Comparison of ENCODE assay signal across 15 mouse cellular contexts in genomic region chr14:58321234-58321633, GRCm38 (mm10).
A peak's percentile ranks its signal among the peaks of the same experiment; 100 is the strongest.
DNase-seq lines count a peak whose midpoint lies in the region; ATAC-seq and TF ChIP-seq lines count a peak whose summit lies in the region.
"Had no signal": no experiment of that assay in that cellular context is flagged by ENCODE, and none has a peak within 500 bp of the region (broad histone marks: within the 10 kb centered on the region; RNA-seq: fewer than 3 reads in every experiment).

No protein-coding gene starts in this region.

- DNase-seq in heart, adult 18-20 months, result peak; percentile 25 to 67
- no peak for DNase-seq in heart, adult 8-10 months (ENCODE audit: low spot score)
- peak; percentile 46 for DNase-seq in liver, adult 2 months (ENCODE audit: extremely low read depth, low read depth, low spot score)
- DNase-seq in liver (no peak), CH12.LX (ENCODE audit: extremely low read depth) (peak; percentile 48)
- DNase-seq in cerebellum, adult 11-12 months, result no peak
- DNase-seq: adrenal gland, postnatal 25 days; cerebellum, adult 18-20 months had no signal

- TF ChIP-seq POLR2A in liver, adult 2 months (IDR thresholded peaks at IDR 0.05; ENCODE audit: extremely low read depth, insufficient read depth, low read length), result no peak
- TF ChIP-seq POLR2A in CH12.LX (IDR thresholded peaks at IDR 0.05; ENCODE audit: low read depth, low read length), result no peak

- TF ChIP-seq EP300 in CH12.LX (IDR thresholded peaks at IDR 0.05; ENCODE audit: low read length), result 0 out of 2 replicates have a peak, but pooled peaks have one; percentile 29

- in situ Hi-C loops in CH12.LX (cut with MboI; ENCODE audit: low pct_ligation_motif_present, low pct_unique_long_range_greater_than_20kb, low sequenced_read_pairs), result no loop called here

- no peaks in the 10 kb centered on the region for H3K36me3 ChIP-seq in liver, adult 2 months (ENCODE audit: control insufficient read depth, insufficient read depth, low read length)
- H3K36me3 ChIP-seq in CH12.LX (replicated peaks in 1 of 2; ENCODE audit: control insufficient read depth in 1 of 2, insufficient read depth in 1 of 2, low read length in 1 of 2), result no peaks in the 10 kb centered on the region
- H3K36me3 ChIP-seq in intestine, embryonic 15.5 days, result no peaks in the 10 kb centered on the region
- H3K36me3 ChIP-seq: embryonic facial prominence, embryonic 15.5 days; limb, embryonic 15.5 days; midbrain, embryonic 15.5 days; neural tube, embryonic 12.5 days had no signal

- no peak for TF ChIP-seq CTCF in liver, adult 2 months (IDR thresholded peaks at IDR 0.05; ENCODE audit: low read depth, low read length)
- TF ChIP-seq CTCF in CH12.LX (conservative IDR thresholded peaks at IDR 0.05 in 1 of 2, IDR thresholded peaks at IDR 0.05 in 1 of 2; ENCODE audit: low read depth in 2 of 2, low read length in 2 of 2), result no peak

- no peak overlapping the region for H3K9ac ChIP-seq in liver, adult 2 months (ENCODE audit: low read depth, low read length)
- H3K9ac ChIP-seq in CH12.LX (ENCODE audit: insufficient read depth, low read depth), result no peak overlapping the region
- no peak overlapping the region for H3K9ac ChIP-seq in intestine, embryonic 15.5 days
- H3K9ac ChIP-seq: embryonic facial prominence, embryonic 15.5 days; limb, embryonic 15.5 days; midbrain, embryonic 15.5 days; neural tube, embryonic 12.5 days had no signal

- H3K27ac ChIP-seq in liver, adult 2 months (replicated peaks; ENCODE audit: insufficient read depth, low read depth, low read length), result no peak overlapping the region
- H3K27ac ChIP-seq in CH12.LX (ENCODE audit: insufficient read depth, low read depth), result no peak overlapping the region
- no peak overlapping the region for H3K27ac ChIP-seq in intestine, embryonic 15.5 days
- H3K27ac ChIP-seq: embryonic facial prominence, embryonic 15.5 days; limb, embryonic 15.5 days; midbrain, embryonic 15.5 days; neural tube, embryonic 12.5 days had no signal

- TF ChIP-seq RAD21 in CH12.LX (IDR thresholded peaks at IDR 0.05; ENCODE audit: low read depth, low read length), result no peak

- WGBS in liver, adult 2 months, result 58% methylated on average over 5 of the region's 5 CpGs
- 76% methylated on average over 5 of the region's 5 CpGs for WGBS in intestine, embryonic 15.5 days

- peak; percentile 91 for ATAC-seq in megakaryocyte, adult 5-6 weeks (ENCODE audit: poor library complexity, severe bottlenecking)
- ATAC-seq in intestine, embryonic 15.5 days, result no peak
- ATAC-seq: forebrain, embryonic 14.5 days; midbrain, embryonic 15.5 days had no signal

- H3K27me3 ChIP-seq in liver, adult 2 months (ENCODE audit: control insufficient read depth, insufficient read depth, low read length), result no peaks in the 10 kb centered on the region
- H3K27me3 ChIP-seq in CH12.LX (replicated peaks), result no peaks in the 10 kb centered on the region
- no peaks in the 10 kb centered on the region for H3K27me3 ChIP-seq in intestine, embryonic 15.5 days (replicated peaks)
- H3K27me3 ChIP-seq: embryonic facial prominence, embryonic 15.5 days; limb, embryonic 15.5 days; midbrain, embryonic 15.5 days; neural tube, embryonic 12.5 days had no signal

- no peak overlapping the region for H3K4me3 ChIP-seq in liver, adult 2 months (ENCODE audit: insufficient read depth, low read depth, low read length)
- H3K4me3 ChIP-seq in CH12.LX (replicated peaks in 1 of 3; ENCODE audit: low read depth in 2 of 3, low read length in 2 of 3, poor library complexity in 1 of 3), result no peak overlapping the region
- H3K4me3 ChIP-seq in intestine, embryonic 15.5 days (replicated peaks), result no peak overlapping the region
- H3K4me3 ChIP-seq: embryonic facial prominence, embryonic 15.5 days; limb, embryonic 15.5 days; midbrain, embryonic 15.5 days; neural tube, embryonic 12.5 days had no signal

- no peaks in the 10 kb centered on the region for H3K9me3 ChIP-seq in CH12.LX (replicated peaks; ENCODE audit: low read length)
- no peaks in the 10 kb centered on the region for H3K9me3 ChIP-seq in intestine, embryonic 15.5 days
- H3K9me3 ChIP-seq: embryonic facial prominence, embryonic 15.5 days; limb, embryonic 15.5 days; midbrain, embryonic 15.5 days; neural tube, embryonic 12.5 days had no signal

- no peaks in the 10 kb centered on the region for H3K79me2 ChIP-seq in liver, adult 2 months (ENCODE audit: control insufficient read depth, insufficient read depth, low read length)
- H3K79me2 ChIP-seq in CH12.LX (replicated peaks; ENCODE audit: control insufficient read depth, extremely low read depth, insufficient read depth, poor library complexity, severe bottlenecking), result no peaks in the 10 kb centered on the region

- dilution Hi-C loops in CH12.LX (cut with MboI; ENCODE audit: extremely low pct_ligation_motif_present, extremely low pct_unique_long_range_greater_than_20kb, low sequenced_read_pairs), result no loop called here

- no peaks in the 10 kb centered on the region for H3K4me1 ChIP-seq in liver, adult 2 months (ENCODE audit: control insufficient read depth, insufficient read depth, low read length)
- peaks cover 5 to 36% of the 10 kb centered on the region in 2 experiments; a peak in 3 of 4 replicates for H3K4me1 ChIP-seq in CH12.LX (ENCODE audit: control insufficient read depth in 1 of 2, insufficient read depth in 2 of 2)
- H3K4me1 ChIP-seq in intestine, embryonic 15.5 days (replicated peaks), result no peaks in the 10 kb centered on the region
- H3K4me1 ChIP-seq: midbrain, embryonic 15.5 days; neural tube, embryonic 12.5 days had no signal

- peak overlapping the region; percentile 5; the same call in 1 of the 2 replicates for H3K4me2 ChIP-seq in CH12.LX (ENCODE audit: insufficient read depth, low read depth, poor library complexity, severe bottlenecking)
- no peak overlapping the region for H3K4me2 ChIP-seq in intestine, embryonic 15.5 days (replicated peaks)
- H3K4me2 ChIP-seq: embryonic facial prominence, embryonic 15.5 days; limb, embryonic 15.5 days; midbrain, embryonic 15.5 days; neural tube, embryonic 12.5 days had no signal

TF ChIP-seq in CH12.LX, 34 proteins besides CTCF, POLR2A, EP300 and RAD21:
- TF ChIP-seq CHD1 (IDR thresholded peaks at IDR 0.05; ENCODE audit: low read depth, low read length) (no peak), ZNF384 (IDR thresholded peaks at IDR 0.05; ENCODE audit: low read depth, low read length) (no peak), ZKSCAN1 (IDR thresholded peaks at IDR 0.05; ENCODE audit: borderline replicate concordance, low read depth, low read length) (no peak), MAFK (IDR thresholded peaks at IDR 0.05; ENCODE audit: insufficient replicate concordance, low read length) (0 out of 2 replicates have a peak, but pooled peaks have one; percentile 25), RCOR1 (conservative IDR thresholded peaks at IDR 0.05; ENCODE audit: low read depth, low read length) (no peak), BHLHE40 (IDR thresholded peaks at IDR 0.05; ENCODE audit: low read depth, low read length) (peak; percentile 47; the same call in 1 of the 2 replicates), POLR2AphosphoS2 (IDR thresholded peaks at IDR 0.05; ENCODE audit: low read depth, low read length) (no peak), NRF1 (IDR thresholded peaks at IDR 0.05; ENCODE audit: low read depth, low read length) (no peak), MXI1 (IDR thresholded peaks at IDR 0.05; ENCODE audit: low read depth, low read length) (no peak), E2F4 (IDR thresholded peaks at IDR 0.05; ENCODE audit: insufficient replicate concordance, low read depth, low read length) (no peak), TBP (conservative IDR thresholded peaks at IDR 0.05; ENCODE audit: low read depth, low read length) (no peak), TCF12 (IDR thresholded peaks at IDR 0.05; ENCODE audit: low read depth, low read length) (no peak), JUN (IDR thresholded peaks at IDR 0.05; ENCODE audit: insufficient read depth, low read depth, low read length) (no peak), IRF4 (IDR thresholded peaks at IDR 0.05; ENCODE audit: low read depth, low read length) (peak; percentile 18; the same call in 1 of the 2 replicates)
TF ChIP-seq in CH12.LX: peak in this region for 3.

Comparison
In these comparisons a context has a peak if more than half of its experiments do, and no peak if none do; other contexts are left out.
1. DNase-seq: peak in heart, adult 18-20 months (2 of 2), liver, adult 2 months (single experiment) and CH12.LX (single experiment); none in heart, adult 8-10 months (single experiment), liver (single experiment) and cerebellum, adult 11-12 months (single experiment).